Mouse (Mus musculus): Measurements from ENCODE around the gene Cyb561d2.

Cyb561d2 gene

DNA sequence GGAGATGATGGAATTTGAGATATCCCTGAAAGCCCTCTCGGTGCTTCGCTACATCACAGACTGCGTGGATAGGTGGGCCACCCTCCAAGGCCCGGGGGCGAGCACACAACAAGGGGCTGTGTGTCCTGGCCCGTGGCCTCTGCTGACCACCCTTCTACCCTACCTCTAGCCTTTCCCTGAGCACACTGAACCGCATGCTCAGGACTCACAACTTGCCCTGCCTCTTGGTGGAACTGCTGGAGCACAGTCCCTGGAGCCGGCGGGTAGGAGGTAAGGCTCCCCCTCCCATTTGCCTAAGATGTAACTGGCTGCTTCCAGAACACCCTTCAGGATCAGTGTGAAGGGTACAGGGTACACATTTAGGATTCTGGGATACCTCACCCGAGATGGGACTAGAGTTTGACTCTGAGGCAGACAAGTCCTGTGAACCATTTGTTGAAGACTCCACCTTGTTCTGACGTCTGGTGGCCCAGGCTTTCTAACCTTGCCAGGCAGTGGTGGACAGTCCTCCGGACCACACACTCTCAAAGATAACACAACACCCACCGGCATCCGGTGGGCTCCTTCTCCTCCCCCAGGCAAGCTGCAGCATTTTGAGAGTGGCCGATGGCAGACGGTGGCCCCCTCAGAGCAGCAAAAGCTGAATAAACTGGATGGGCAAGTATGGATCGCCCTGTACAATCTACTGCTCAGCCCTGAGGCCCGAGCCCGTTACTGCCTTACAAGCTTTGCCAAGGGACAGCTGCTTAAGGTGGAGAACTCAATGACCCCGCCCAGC lies 7.5 kb upstream of the Cyb561d2 start:
- no peak for DNase-seq

DNA sequence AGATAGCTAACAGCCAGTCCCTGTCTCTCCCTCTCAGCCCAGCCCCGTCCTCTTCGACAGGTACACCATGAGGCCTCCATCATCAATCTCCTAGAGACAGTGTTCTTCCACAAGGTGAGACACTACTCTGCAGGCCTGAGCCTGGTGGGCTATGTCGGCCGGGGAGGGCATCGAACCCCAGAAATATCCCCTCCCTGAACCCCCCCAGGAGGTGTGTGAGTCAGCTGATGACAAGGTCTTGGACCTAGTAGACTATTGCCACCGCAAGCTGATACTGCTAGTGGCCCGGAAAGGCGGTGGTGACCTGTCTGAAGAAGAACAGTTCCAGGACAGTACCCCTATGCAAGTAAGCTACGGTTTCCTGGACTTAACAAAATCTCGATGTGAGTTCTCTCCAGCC lies 6.8 kb upstream of the Cyb561d2 start:
- DNase-seq: no peak

DNA sequence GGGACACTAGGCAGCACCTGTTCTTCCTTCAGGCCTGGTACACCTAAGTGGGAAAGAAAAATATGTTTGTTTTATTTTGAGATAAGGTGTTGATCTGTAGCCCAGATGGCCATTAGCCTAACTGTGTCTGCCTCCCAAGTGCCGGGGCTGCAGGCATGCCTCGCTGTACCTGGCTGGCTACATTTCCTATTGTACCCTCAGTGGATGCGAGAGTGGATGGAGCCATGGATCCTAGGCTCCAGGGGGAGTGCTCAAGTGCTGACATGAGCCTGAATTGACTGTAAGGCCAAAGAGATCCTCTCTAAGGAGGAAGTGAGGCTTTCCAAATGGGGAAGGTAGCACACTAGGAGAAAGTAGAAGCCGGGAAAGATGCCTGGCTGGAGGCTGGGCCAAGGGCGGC lies 6.0 kb upstream of the Cyb561d2 start:
- DNase-seq: no peak

DNA sequence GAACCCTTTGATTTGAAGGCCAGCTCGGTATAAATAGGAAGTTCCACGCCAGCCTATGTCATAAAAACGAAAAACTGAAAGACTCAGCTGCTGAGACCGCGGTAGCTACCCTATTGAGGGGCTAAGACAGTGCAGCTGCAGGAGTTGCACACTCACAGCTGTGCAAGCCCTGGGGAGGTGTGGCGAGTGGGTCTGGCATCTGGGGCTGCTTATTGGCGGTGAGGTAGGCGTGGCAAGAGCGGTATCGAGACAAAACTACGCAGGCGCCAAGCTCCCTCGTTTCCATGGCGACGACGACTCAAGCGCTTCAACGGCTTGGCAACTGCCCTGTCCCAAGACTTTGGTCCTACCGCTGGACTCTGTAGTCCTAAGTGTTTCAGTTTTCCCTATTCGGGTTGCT lies 5.0 kb upstream of the Cyb561d2 start, which contains the start of gene Zmynd10:
TSS of gene Zmynd10 (plus strand) at position 273 of the 400 bp plus-strand sequence.
- peak; percentile 80 to 82 for DNase-seq

DNA sequence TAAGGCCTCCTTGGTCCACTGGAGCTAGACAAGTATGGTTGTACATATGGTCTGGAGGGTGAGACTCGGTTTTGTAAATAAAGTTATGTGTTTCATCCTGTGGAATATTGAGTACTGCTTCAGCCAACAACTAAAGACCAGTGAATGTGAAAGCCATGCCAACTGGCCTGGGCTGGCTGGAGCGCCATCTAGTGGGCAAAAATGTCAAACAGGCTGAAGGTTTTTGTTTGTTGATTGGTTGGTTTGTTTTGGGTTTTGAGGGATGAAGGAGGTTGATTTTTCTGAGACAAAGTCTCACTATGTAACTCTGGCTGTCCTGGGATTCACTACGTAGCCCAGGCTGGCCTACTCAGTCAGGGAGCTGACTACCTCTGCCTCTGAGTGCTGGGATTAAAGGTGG lies 3.6 kb upstream of the Cyb561d2 start:
- DNase-seq: peak; percentile 89 to 94

DNA sequence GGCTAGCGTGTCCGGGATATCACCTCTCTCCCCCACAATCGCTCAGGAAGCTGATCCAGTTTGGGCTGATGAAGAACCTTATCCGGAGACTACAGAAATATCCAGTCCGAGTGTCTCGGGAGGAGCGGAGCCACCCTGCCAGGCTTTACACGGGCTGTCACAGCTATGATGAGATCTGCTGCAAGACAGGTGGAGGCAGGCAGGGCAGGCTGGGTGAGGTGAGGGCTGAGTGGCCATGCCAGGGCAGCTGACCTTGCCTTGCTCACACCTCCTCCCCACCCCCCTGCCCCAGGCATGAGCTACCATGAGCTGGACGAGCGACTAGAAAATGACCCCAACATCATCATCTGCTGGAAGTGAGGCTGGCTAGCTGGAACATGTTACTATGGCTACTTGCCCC lies 3.2 kb upstream of the Cyb561d2 start:
- DNase-seq: no peak

DNA sequence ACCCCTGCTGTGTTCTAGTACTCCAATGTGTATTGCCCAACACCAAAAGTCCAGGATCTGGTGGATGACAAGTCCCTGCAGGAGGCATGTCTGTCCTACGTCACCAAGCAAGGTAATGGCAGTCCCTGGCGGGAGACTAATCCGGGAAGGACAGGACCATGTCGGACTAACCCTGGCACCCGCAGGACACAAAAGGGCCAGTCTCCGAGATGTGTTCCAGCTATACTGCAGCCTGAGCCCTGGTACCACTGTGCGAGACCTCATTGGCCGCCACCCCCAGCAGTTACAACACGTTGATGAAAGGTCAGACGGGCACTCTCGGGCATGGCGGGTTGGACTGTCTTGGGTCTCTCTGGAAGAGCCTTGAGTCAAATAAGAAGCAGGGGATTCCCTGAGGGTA lies 2.7 kb upstream of the Cyb561d2 start:
- no peak for DNase-seq

DNA sequence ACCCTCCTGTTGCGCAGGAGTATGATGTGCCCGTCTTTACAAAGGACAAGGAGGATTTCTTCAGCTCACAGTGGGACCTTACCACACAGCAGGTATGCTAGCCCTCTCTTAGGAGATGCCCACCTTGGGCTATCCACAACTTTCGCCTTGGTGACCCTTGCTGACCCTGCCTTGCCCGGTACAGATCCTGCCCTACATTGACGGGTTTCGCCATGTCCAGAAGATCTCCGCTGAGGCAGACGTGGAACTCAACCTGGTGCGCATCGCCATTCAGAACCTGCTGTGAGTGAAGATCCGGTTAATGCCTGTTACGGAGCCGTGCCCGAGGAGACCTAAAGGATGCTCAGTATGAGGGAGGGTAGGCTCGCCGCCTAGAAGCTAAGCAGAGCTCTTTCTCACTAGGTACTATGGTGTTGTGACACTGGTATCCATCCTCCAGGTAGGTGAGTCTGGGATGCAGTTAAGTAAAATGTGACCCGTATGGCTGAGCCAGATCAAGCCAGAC lies 2.3 kb upstream of the Cyb561d2 start:
- DNase-seq: no peak

DNA sequence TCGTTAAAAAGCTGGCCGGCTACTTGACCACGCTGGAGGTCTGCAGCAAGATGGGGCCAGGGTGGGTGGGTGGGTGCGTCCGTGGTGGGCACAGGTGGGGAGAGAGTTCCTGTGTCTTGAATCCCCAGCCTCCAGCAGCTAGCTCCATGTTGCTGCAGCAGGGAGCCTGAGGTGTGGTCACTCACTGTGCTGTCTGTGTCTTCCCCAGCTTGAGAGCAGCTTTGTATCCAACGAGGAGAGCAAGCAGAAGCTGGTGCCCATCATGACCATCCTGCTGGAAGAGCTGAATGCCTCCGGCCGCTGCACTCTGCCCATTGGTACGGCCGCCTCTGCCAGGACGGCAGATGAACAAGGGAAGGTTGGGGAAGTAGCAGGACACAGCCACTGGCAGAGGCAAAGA lies 1.3 kb upstream of the Cyb561d2 start:
- DNase-seq: no peak

DNA sequence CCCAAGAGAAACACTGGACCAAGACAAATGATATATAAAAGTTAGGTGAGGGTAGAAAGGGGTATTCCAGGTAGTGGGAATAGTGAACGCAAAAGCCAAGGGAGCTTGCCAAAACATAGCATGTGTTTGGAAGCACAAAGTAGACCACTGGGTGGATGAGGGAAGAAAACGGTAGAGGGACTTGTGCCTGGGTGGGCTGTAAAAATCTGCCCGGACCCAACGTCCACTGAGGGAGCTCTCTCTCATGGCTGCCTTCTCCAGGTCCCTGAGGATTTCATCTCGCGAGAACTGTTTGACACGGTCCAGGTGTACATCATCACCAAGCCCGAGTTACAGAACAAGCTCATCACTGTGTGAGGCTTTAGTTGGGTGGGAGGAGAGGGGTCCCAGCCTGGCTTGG lies 728 bp upstream of the Cyb561d2 start:
- DNase-seq: no peak

DNA sequence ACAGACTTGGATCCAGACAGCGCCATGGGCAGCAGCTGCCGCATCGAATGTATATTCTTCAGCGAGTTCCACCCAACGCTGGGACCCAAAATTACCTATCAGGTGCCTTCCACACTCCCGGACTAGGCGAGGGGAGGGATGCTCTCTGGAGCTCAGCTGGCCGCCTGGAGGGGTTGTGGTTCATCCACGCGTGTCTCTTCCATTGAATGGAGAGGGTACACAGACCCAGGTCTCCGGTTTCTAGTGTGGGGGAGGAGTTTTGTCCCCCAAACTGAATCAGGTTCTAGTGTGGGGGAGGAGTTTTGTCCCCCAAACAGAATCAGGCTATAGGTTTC lies 326 bp upstream of the Cyb561d2 start:
- DNase-seq: no peak

DNA sequence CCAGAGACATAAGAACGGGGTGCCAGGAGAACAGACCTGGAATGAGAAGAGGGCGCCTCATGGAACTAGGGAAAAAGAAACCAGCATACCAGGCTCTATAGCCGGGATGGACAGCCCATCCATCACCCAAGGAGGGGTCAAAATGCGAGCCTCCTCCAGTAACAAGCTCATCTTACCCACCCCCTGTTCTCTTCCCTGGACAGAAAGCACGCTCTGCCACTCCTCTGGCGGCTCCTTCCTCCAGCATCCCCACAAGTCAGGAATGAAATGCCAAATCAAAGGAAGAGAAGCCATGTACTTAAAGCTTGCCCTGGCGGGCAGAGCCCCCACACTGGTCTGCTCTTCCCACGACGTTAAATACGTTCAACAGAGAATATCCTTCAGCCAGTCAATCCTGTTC lies 988 bp downstream of the Cyb561d2 start:
- no peak for DNase-seq

DNA sequence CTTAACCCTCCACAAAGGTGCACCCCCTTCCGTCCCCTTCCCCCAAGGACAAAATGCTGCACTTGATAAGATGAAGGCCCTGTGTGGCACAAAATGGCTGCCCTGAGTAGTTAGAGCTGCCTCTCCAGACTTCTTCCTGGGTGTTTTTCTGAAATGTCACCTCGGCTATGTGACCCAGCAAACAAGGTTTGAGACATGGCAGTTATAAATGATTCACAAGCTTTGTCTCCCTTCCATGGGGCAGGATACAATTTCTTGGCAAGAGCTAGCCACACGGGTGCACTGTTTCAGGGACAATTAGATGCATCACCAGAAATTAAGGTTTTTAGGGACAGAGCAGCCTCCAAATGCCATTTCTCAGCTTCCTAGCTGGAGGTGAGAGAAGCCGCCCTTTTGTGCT lies 1.6 kb downstream of the Cyb561d2 start:
- DNase-seq: no peak

DNA sequence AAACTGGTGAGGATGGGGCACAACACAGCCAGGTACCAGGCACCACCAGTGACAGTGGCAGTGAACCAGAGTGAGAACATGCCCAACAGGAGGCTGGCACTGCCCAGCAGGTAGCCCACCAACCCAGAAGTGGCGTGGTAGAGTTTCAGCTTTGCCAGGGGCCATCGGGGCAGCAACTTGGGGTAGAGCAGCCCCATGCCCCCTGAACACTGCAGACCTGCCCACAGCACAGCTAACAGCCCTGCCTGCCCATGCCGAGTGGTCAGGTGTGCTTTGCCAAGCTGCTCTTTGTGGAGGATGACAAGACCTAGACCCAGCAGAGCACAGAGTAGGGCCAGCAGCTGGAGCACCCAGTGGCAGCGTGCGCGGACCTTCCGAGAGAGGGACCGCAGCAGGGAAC lies 2.1 kb downstream of the Cyb561d2 start:
- DNase-seq: no peak

DNA sequence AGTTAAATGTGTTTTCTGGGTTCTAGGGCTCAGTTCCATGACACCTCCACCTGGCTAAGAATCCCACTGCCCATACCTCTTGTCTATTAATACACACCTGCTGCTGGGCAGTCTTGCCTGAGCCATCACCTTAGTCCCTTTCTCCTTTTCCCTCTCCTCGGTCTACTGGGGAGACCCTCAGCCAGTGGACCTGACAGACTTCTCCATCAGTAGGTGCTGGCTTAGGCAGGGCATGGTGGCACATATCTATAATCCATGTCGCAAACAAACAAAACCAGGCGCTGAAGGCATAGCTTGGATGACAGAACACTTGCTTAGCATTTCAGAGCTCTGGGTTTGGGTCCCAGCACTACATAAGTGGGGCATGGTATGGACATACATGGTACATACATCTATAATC lies 3.3 kb downstream of the Cyb561d2 start:
- DNase-seq: no peak

DNA sequence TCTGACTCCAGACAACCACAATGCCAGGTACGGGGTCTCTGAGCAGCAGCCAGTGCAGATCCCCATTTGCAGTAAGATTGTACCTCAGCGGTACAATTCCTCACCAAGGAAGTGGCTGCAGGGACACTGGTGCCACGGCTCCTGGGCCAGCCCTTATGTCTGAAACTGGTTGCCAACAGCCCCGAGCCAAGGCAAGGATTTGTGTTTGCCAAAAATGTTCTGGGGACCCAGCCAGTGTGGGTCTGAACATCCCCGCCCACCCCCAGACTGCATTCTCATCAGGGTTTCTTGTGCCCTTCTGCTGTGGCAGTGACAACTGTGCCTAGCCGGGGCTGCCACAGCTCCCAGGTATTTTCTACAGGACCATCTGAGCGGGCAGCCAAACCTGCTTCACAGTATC lies 3.8 kb downstream of the Cyb561d2 start:
- DNase-seq: peak; percentile 85 to 91

DNA sequence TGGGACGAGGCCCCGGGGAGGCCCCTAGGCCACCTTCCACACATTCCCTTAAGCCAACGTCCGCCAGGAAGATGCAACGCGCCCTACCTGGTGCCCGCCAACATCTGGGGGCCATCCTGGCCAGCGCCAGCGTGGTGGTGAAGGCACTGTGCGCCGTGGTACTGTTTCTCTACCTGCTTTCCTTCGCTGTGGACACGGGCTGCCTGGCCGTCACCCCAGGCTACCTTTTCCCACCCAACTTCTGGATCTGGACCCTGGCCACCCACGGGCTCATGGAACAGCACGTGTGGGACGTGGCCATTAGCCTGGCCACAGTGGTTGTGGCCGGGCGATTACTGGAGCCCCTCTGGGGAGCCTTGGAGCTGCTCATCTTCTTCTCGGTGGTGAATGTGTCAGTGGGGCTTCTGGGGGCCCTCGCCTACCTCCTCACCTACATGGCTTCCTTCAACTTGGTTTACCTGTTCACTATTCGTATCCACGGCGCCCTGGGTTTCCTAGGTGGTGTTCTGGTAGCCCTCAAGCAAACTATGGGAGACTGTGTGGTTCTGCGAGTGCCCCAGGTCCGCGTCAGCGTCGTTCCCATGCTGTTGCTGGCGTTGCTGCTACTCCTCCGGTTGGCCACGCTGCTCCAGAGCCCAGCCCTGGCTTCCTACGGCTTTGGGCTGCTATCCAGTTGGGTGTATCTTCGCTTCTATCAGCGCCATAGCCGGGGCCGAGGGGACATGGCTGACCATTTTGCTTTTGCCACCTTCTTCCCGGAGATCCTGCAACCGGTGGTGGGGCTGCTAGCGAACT lies 7.4 kb downstream of the Cyb561d2 start:
- DNase-seq: peak; percentile 78 to 80

DNA sequence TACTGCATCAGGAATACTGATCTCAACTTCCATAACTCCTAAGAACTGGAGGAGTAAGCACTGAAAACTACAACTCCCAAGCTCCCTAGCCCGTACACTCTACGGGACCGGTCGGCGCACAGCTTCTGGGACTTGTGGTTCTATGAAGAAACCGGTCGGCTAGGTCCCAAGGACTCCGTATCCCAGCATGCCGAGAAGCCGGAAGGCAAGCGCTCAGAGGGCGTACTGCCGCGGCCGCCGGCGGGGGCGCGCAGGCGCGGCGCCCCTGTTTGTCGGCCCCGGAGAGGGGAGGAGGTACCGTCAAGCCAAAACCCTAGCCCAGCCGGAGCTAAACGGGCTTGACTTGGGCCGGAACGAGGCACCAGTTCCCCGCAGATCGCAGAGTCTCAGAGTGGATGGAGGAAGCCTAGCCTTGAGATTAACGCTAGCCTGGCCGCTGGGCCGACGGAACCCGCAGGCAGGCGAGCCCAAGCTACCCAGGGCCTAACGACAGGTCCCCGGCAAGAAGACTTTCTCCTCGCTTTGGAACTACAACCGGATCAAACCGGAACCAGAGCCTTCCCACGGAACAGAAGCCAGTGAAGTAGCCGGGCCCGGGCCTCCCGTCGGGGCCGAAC lies 8.1 kb downstream of the Cyb561d2 start, which contains the start of gene Tmem115:
TSS of gene Tmem115 (plus strand) at position 155 of the 617 bp plus-strand sequence.
- DNase-seq: peak; percentile 93 to 95

DNA sequence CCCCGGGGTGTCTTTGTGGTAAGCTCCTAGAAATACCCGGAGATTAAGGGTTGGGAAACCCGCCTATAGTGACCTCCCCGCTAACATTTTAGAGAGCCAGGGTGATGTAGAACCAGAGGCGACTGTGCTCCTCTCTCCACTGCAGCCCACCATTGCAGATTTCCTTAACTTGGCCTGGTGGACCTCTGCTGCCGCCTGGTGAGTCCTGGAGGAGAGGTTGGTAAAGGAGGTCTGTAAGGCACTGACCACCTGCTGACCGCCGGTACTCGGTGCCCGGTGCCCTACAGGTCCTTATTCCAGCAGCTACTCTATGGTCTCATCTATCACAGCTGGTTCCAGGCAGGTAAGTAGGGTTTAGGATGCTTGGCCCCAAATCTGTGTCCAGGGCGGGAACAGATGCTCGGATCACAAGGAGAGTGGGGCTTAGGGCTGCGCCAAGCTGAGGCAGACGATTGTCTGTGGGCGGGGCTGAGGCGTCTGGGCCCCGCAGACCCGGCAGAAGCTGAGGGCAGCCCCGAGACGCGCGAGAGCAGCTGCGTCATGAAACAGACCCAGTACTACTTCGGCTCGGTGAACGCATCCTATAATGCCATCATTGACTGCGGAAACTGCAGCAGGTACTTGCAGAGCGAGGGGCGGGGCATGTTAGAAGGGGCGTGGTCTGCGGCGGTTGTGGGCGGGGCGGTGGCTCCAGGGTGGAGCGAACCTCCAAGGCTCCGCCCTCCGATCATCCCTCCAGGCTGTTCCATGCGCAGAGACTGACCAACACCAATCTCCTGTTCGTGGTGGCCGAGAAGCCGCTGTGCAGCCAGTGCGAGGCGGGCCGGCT lies 15.6 kb downstream of the Cyb561d2 start:
- peak; percentile 83 to 84 for DNase-seq

DNA sequence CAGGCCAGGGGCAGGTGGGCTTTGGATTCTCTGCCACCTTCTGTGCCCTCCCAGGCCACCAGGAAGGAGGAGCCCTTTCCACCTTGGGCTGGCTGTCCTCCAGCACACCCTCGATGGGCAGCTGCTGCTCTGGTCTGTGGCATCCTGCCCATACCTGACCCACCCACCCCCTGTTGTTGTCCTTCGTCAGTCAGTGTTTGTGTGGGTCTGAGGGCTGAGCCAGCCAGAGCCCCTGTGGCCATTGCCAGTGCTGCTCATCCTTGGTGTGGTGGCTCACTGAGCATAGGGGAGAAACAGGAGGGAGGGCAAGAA lies 19.6 kb downstream of the Cyb561d2 start:
- peak; percentile 40 to 49 for DNase-seq

DNA sequence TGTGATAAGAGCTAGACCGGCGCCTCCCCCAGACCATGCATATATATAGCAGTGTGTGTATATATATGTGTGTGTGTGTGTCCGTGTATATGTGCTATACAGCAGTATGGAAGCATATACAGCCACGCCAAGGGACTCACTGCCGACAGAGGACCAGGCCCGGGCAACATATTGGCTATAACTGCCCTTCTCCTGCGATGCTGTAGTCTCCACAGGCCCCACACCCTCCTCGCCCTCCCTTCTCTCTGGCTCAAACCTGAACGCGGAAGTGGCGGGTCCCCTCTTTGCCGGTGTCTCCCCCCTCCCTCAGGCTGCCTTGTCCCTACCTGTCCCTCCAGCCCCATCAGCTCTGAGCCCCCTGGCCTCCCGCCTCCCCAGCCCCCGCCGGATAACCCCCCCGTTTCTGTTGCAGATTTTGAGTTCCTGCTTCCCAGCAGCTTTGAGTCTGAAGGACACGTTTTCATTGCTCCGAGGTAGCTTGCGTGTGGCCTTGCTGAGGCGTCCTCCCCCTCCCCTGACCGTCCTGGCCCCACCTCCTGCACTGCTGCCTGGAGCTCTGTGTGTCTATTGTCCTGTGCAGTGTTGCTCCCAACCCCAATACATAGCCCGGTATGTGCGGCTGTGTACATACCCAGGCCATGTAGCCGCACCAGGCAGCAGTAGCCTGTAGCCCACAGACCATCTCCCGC lies 20.1 kb downstream of the Cyb561d2 start:
- no peak for DNase-seq

DNA sequence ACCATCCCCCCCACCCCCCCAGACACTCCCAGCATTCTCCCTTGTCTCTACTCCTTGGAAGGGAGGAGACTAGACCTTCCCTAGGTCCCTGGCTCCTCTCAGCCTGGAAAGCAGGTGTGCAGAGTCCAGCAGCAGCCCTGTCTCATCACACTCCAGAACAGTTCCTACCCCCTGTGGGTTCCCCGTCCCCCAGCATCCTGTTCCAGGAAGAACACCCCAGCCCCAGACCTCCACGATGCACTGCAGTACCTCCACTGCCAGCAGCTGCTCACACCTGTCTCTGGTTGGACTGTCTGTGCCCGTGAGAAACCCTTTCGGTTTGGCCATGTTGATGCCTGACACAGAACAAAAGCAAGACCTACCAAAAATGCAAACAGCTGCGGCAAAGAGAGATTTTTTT lies 20.8 kb downstream of the Cyb561d2 start:
- DNase-seq: no peak
